Mouse (Mus musculus) thymus, postnatal 14 days (tissue): ENCODE results near the gene 4931406C07Rik.

Source experiments
- DNase-seq: peaks from one replicate; pipeline ENCODE4 v3.0.0; 2021

4931406C07Rik gene

GRCm38 (mm10) chr9:15237516-15238296, 68.5 kb downstream of the 4931406C07Rik start:
- no peak for DNase-seq

GRCm38 (mm10) chr9:15235986-15236385, 70.3 kb downstream of the 4931406C07Rik start:
- no peak for DNase-seq

GRCm38 (mm10) chr9:15233604-15234003, 72.6 kb downstream of the 4931406C07Rik start:
- DNase-seq: no peak
